In genomic region chr8:128487966-128488931, GRCm38 (mm10) we compare ENCODE assay signal across 9 mouse cellular contexts.
DNase-seq lines count a peak whose midpoint lies in the region; ATAC-seq and TF ChIP-seq lines count a peak whose summit lies in the region.
"Had no signal": no experiment of that assay in that cellular context is flagged by ENCODE, and none has a peak within 500 bp of the region (broad histone marks: within the 10 kb centered on the region; RNA-seq: fewer than 3 reads in every experiment).

No protein-coding gene starts in this region.

- TF ChIP-seq CTCF in kidney, postnatal 0 days (IDR thresholded peaks at IDR 0.05; ENCODE audit: low read depth), result peak; percentile 49

- no peaks in the 10 kb centered on the region for H3K27me3 ChIP-seq in hindbrain, embryonic 11.5 days (ENCODE audit: control insufficient read depth, insufficient read depth, low read length)
- H3K27me3 ChIP-seq in hindbrain, embryonic 12.5 days, result no peaks in the 10 kb centered on the region
- H3K27me3 ChIP-seq in kidney, postnatal 0 days (ENCODE audit: insufficient read depth, low read length), result no peaks in the 10 kb centered on the region

- no peak for ATAC-seq in hindbrain, embryonic 11.5 days (ENCODE audit: low FRiP score)
- ATAC-seq in hindbrain, embryonic 12.5 days (ENCODE audit: low FRiP score), result no peak
- peak; percentile 86 for ATAC-seq in kidney, postnatal 0 days (replicated peaks; ENCODE audit: low FRiP score, low read depth)

- H3K4me3 ChIP-seq in hindbrain, embryonic 11.5 days (ENCODE audit: low read depth, low read length), result no peak overlapping the region
- H3K4me3 ChIP-seq in hindbrain, embryonic 12.5 days, result no peak overlapping the region
- no peak overlapping the region for H3K4me3 ChIP-seq in kidney, postnatal 0 days (replicated peaks; ENCODE audit: low read depth, low read length)
- no peak overlapping the region for H3K4me3 ChIP-seq in macrophage (ENCODE audit: inconsistent target)
- H3K4me3 ChIP-seq: megakaryocyte, embryonic 14.5 days had no signal

- no peaks in the 10 kb centered on the region for H3K9me3 ChIP-seq in hindbrain, embryonic 11.5 days (ENCODE audit: control insufficient read depth, low read length)
- H3K9me3 ChIP-seq in hindbrain, embryonic 12.5 days (replicated peaks), result no peaks in the 10 kb centered on the region
- H3K9me3 ChIP-seq in kidney, postnatal 0 days (replicated peaks; ENCODE audit: low read length), result no peaks in the 10 kb centered on the region
- H3K9me3 ChIP-seq: megakaryocyte, embryonic 14.5 days had no signal

- no peak overlapping the region for H3K27ac ChIP-seq in hindbrain, embryonic 11.5 days (ENCODE audit: low read depth, low read length)
- no peak overlapping the region for H3K27ac ChIP-seq in hindbrain, embryonic 12.5 days
- peak overlapping the region; percentile 82 for H3K27ac ChIP-seq in kidney, postnatal 0 days
- peak overlapping the region; percentile 91 for H3K27ac ChIP-seq in macrophage

- H3K9ac ChIP-seq in hindbrain, embryonic 11.5 days (ENCODE audit: low read depth, low read length), result no peak overlapping the region
- no peak overlapping the region for H3K9ac ChIP-seq in hindbrain, embryonic 12.5 days
- H3K9ac ChIP-seq in kidney, postnatal 0 days (ENCODE audit: low read depth, low read length), result no peak overlapping the region

- H3K79me2 ChIP-seq in macrophage (ENCODE audit: inconsistent target), result no peaks in the 10 kb centered on the region

- H3K36me3 ChIP-seq in hindbrain, embryonic 11.5 days (ENCODE audit: control insufficient read depth, insufficient read depth, low read length), result no peaks in the 10 kb centered on the region
- no peaks in the 10 kb centered on the region for H3K36me3 ChIP-seq in hindbrain, embryonic 12.5 days
- 0 out of 2 replicates have a peak, but pooled peaks cover 1% of the 10 kb centered on the region for H3K36me3 ChIP-seq in kidney, postnatal 0 days (ENCODE audit: insufficient read depth, low read length)
- peaks cover 35% of the 10 kb centered on the region; the same call in 1 of the 2 replicates for H3K36me3 ChIP-seq in macrophage (ENCODE audit: inconsistent target)

- 14% methylated on average over 10 of the region's 10 CpGs for WGBS in hindbrain, embryonic 11.5 days
- 16% methylated on average over 10 of the region's 10 CpGs for WGBS in hindbrain, embryonic 12.5 days
- WGBS in kidney, postnatal 0 days, result 5% methylated on average over 10 of the region's 10 CpGs
- 23% methylated on average over 10 of the region's 10 CpGs for WGBS in macrophage (ENCODE audit: missing documents)

- DNase-seq in hindbrain, embryonic 11.5 days (ENCODE audit: low spot score), result peak; percentile 44
- peak; percentile 57 for DNase-seq in embryo, embryonic 9.5 days (ENCODE audit: extremely low spot score)
- DNase-seq in kidney, postnatal 0 days (ENCODE audit: low spot score), result peak; percentile 91
- DNase-seq in layer of hippocampus, adult 8-10 months (ENCODE audit: low spot score in 2 of 2), result no peak
- DNase-seq in layer of hippocampus, adult 9-10 months (ENCODE audit: low spot score), result no peak
- no peak for DNase-seq in spleen, adult 12 weeks (ENCODE audit: low spot score)

- no peak overlapping the region for H3K4me2 ChIP-seq in hindbrain, embryonic 11.5 days (replicated peaks; ENCODE audit: low read depth, low read length)
- H3K4me2 ChIP-seq in hindbrain, embryonic 12.5 days (replicated peaks), result no peak overlapping the region
- H3K4me2 ChIP-seq in kidney, postnatal 0 days (ENCODE audit: low read length), result 0 out of 2 replicates have a peak overlapping the region, but pooled peaks have one; percentile 10

- peaks cover 5% of the 10 kb centered on the region; the same call in 1 of the 2 replicates for H3K4me1 ChIP-seq in hindbrain, embryonic 11.5 days (replicated peaks; ENCODE audit: control insufficient read depth, insufficient read depth, low read length)
- peaks cover 11% of the 10 kb centered on the region for H3K4me1 ChIP-seq in hindbrain, embryonic 12.5 days
- peaks cover 38% of the 10 kb centered on the region for H3K4me1 ChIP-seq in kidney, postnatal 0 days (replicated peaks; ENCODE audit: insufficient read depth, low read length)
- H3K4me1 ChIP-seq: megakaryocyte, embryonic 14.5 days had no signal

Comparison
In these comparisons a context has a peak if more than half of its experiments do, and no peak if none do; other contexts are left out.
1. DNase-seq: peak in hindbrain, embryonic 11.5 days (single experiment), embryo, embryonic 9.5 days (single experiment) and kidney, postnatal 0 days (single experiment); none in layer of hippocampus, adult 8-10 months (0 of 2), layer of hippocampus, adult 9-10 months (single experiment) and spleen, adult 12 weeks (single experiment).
2. H3K27ac ChIP-seq: peak in kidney, postnatal 0 days (single experiment) and macrophage (single experiment); none in hindbrain, embryonic 11.5 days (single experiment) and hindbrain, embryonic 12.5 days (single experiment).